Mouse (Mus musculus) embryonic stem cell, embryonic (primary cell): ENCODE measurements around the gene Gon7.

Experiments used
- CTCF ChIA-PET, 4 experiments: fragments of 300-600 bp in 2 of 4; fragments of 350-600 bp in 2 of 4; sonication (Branson Sonifier 250); formaldehyde crosslinking; loops; one replicate each; lab custom pipeline; 2022; ENCODE audit warnings: inconsistent platforms in 2 of 4; lab: Charles Lee
- POLR2A ChIA-PET, 4 experiments: fragments of 300-600 bp in 2 of 4; fragments of 350-600 bp in 2 of 4; sonication (Branson Sonifier 250); formaldehyde crosslinking; loops; one replicate each; lab custom pipeline; 2022; ENCODE audit warnings: antibody characterized with exemption in 4 of 4, inconsistent platforms in 1 of 4; lab: Charles Lee

The Gon7 gene

DNA sequence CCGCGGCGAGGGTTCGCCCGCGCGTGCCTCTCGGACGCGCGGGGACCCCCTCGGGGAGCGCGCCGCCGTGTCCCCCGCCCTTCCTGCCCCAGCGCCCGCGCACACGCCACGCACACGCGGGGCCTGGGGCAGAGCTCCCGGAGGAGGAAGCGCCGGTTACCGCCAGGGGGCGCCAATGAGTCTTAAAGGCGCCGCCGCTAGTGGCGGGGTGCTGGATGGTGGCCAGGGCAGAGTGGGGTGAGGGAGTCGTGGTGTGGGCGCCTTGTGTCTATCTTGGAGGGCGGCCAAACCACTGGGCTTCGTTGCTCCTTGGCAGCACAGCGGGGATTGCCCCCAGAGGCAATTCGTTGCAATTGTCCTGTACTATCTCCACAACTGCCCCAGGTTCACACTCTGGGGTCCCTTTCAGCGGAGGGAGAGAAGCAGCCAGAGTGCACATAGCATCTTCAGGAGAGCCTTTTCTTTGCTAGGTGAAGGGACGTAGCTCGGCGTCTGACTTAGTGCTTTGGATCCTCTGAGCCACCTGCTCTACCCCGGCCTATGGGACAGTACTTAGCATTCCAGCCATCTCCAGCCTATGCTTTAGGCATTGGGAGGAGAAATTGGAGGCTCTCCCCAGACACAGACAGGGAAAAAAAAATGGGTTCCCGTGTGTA is 52.3 kb downstream of the Gon7 start:
- CTCF ChIA-PET: interaction anchor here (0.5 to 6.0 kb wide), 37 partner anchors 8 to 386 kb away, joined by 3 to 58 read pairs (median 4); partner anchors contain the start of genes Moap1 (in 2 of the 4), Tmem251 (in 2 of the 4), Gm28051 (in 1 of the 4) and Golga5 (in 1 of the 4)
- POLR2A ChIA-PET: interaction anchor here (0.5 to 33.8 kb wide), 34 partner anchors 8 to 619 kb away, joined by 3 to 1125 read pairs (median 4); partner anchors contain the start of genes Gm28051 (in 2 of the 4), Gon7 (in 2 of the 4), Moap1 (in 2 of the 4) and Tmem251 (in 2 of the 4)

DNA sequence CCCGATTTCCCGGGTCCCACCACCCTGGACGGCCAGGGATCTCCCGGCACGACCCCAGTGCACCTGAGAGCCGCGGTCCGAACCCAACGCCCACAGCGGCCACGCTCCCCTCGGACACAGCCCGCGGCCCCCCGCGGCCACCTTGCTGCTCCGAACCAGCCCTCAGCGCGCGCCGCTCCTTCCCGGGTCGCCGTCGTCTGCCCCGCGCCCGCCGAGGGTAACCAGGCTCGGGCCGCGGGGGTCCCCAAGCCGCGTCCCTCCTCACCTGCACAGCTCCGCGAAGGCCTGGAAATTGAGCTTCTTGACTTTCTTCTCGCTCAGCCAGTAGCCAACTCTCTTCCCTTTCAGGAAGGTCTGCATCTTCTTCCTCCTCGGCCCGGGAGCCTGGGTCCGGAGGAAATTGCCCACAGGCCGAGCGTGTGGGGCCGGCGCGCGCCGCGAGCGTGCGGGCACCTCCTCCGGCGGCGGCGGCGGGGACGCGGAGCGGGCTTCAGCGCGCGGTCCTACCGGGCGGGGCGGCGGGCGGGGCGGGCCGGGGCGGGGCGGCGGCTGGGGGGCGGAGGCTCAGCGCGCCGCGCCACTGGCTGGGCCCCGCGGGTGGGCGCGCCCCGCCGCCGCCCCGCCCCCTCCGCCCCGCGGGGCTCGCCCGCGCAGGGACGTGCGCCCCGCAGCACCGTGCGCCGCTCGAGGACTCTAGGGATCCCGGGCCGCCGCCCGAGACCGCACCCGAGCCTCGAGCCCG is 53.0 kb downstream of the Gon7 start, which contains the start of gene Itpk1:
Itpk1 (minus strand) TSS at position 474 of the 742 bp plus-strand sequence.
- ChIA-PET CTCF (interaction anchor here (0.5 to 7.6 kb wide), 43 partner anchors 9 to 386 kb away, joined by 3 to 68 read pairs (median 5); partner anchors contain the start of genes Moap1 (in 2 of the 4), Tmem251 (in 2 of the 4), Gm28051 (in 1 of the 4) and Golga5 (in 1 of the 4)), POLR2A (interaction anchor here (0.5 to 33.8 kb wide), 30 partner anchors 9 to 265 kb away, joined by 3 to 1125 read pairs (median 4); partner anchors contain the start of genes Gm28051 (in 1 of the 4), Gon7 (in 1 of the 4), Lgmn (in 1 of the 4) and Moap1 (in 1 of the 4))

DNA sequence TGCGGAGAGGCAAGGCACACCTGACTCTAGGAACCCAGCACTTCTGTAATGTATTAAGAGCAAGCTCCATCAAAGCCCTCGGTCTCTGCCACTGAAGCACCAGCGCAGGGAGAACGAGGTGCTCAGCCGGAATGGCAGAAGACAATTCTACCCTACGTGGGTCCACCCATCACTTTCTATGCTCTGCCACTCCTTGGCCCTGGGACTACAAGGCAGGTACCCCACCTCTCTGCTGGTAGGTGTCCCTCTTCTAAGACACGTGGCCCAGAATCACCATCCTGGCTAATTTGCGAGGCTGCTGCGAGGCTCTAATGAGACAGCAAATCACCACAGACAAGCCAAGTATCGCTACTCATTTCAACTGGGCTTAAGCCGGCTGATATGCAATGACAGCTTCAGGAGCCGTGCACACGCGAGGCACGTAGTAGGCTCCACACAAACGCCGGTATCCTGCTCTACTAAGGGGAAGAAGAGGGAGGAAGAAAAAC is 53.6 kb downstream of the Gon7 start:
- POLR2A ChIA-PET: interaction anchor here in 3 of 4 experiments (0.5 to 33.8 kb wide), 23 partner anchors 8 to 264 kb away, joined by 3 to 1125 read pairs (median 4); partner anchors contain the start of genes Lgmn (in 2 of the 3), Gm28051 (in 1 of the 3), Gon7 (in 1 of the 3) and Moap1 (in 1 of the 3)
- CTCF ChIA-PET: interaction anchor here (0.6 to 7.6 kb wide), 29 partner anchors 10 to 264 kb away, joined by 3 to 68 read pairs (median 5); partner anchors contain the start of genes Lgmn (in 1 of the 4), Moap1 (in 1 of the 4) and Tmem251 (in 1 of the 4)

GRCm38 (mm10) chr12:102703441-102703840 is 54.2 kb downstream of the Gon7 start:
- CTCF ChIA-PET: interaction anchor here (0.6 to 7.6 kb wide), 50 partner anchors 9 to 264 kb away, joined by 3 to 68 read pairs (median 5); partner anchors contain the start of genes Lgmn (in 1 of the 4), Moap1 (in 1 of the 4) and Tmem251 (in 1 of the 4)
- POLR2A ChIA-PET: interaction anchor here in 3 of 4 experiments (0.8 to 33.8 kb wide), 25 partner anchors 10 to 264 kb away, joined by 3 to 1125 read pairs (median 4); partner anchors contain the start of genes Lgmn (in 2 of the 3), Moap1 (in 2 of the 3), Tmem251 (in 2 of the 3) and Gm28051 (in 1 of the 3)
